Mouse (Mus musculus) E14TG2a.4 (cell line): ENCODE results near the gene Hoxd8.

Source experiments
- H3K27me3 ChIP-seq: 2 replicates; pipeline ENCODE4 v1.6.1; 2014; ENCODE audit warnings: low read length, control low read depth; ENCODE audit not compliant: insufficient read depth
- H3K36me3 ChIP-seq: 2 replicates; pipeline ENCODE4 v1.6.1; 2014; ENCODE audit warnings: low read length, control low read depth; ENCODE audit not compliant: insufficient read depth
- H3K4me1 ChIP-seq: replicated peaks from 2 replicates; pipeline ENCODE4 v1.6.1; 2014; ENCODE audit warnings: low read depth, low read length, control low read depth
- H3K4me3 ChIP-seq: replicated peaks from 2 replicates; pipeline ENCODE4 v1.5.1; 2014; ENCODE audit warnings: mild to moderate bottlenecking, low read length
- H3K9me3 ChIP-seq: 2 replicates; pipeline ENCODE4 v1.6.1; 2014; ENCODE audit warnings: low read length, control low read depth
- CTCF ChIP-seq: conservative IDR thresholded peaks from 2 replicates; pipeline ENCODE4 v1.5.1; 2014; ENCODE audit warnings: low read length
- NANOG ChIP-seq: IDR thresholded peaks from 2 replicates; pipeline ENCODE4 v1.6.1; 2014; ENCODE audit warnings: borderline replicate concordance, low read length, mixed read lengths
- POU5F1 ChIP-seq: IDR thresholded peaks from 2 replicates; pipeline ENCODE4 v1.6.1; 2014; ENCODE audit warnings: low read length, borderline replicate concordance

Gene Hoxd8

GRCm38 (mm10) chr2:74704999-74705466, 618 bp downstream of the Hoxd8 start:
- TF ChIP-seq CTCF (no peak), NANOG (no peak), POU5F1 (no peak)
- Histone ChIP-seq H3K4me1 (peaks cover 24% of the 10 kb centered on the region), H3K9me3 (no peaks in the 10 kb centered on the region), H3K27me3 (peaks cover 89% of the 10 kb centered on the region), H3K36me3 (no peaks in the 10 kb centered on the region), H3K4me3 (peak overlapping the region; percentile 70)

DNA sequence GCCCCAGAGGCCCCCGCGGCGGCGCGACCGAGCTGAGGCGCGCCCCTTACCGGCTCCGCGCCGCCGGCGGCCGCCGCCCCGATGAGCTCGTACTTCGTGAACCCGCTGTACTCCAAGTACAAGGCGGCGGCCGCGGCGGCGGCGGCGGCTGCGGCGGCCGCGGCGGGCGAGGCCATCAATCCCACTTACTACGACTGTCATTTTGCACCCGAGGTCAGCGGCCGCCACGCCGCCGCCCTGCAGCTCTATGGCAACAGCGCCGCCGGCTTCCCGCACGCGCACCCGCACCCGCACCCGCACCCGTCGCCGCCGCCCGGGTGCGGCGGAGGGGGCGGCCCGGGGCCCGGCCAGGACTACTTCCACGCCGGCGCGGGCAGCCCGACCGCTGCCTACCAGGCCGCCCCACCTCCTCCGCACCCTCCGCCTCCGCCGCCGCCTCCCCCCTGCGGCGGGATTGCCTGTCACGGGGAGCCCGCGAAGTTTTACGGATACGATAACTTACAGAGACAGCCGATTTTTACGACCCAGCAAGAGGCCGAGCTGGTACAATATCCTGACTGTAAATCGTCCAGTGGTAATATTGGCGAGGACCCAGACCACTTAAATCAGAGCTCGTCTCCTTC, 1.2 kb downstream of the Hoxd8 start:
- Histone ChIP-seq H3K9me3 (no peaks in the 10 kb centered on the region), H3K36me3 (no peaks in the 10 kb centered on the region), H3K4me3 (peak overlapping the region; percentile 70), H3K27me3 (peaks cover 89% of the 10 kb centered on the region), H3K4me1 (peaks cover 19% of the 10 kb centered on the region)
- TF ChIP-seq POU5F1 (no peak), NANOG (no peak), CTCF (no peak)

DNA sequence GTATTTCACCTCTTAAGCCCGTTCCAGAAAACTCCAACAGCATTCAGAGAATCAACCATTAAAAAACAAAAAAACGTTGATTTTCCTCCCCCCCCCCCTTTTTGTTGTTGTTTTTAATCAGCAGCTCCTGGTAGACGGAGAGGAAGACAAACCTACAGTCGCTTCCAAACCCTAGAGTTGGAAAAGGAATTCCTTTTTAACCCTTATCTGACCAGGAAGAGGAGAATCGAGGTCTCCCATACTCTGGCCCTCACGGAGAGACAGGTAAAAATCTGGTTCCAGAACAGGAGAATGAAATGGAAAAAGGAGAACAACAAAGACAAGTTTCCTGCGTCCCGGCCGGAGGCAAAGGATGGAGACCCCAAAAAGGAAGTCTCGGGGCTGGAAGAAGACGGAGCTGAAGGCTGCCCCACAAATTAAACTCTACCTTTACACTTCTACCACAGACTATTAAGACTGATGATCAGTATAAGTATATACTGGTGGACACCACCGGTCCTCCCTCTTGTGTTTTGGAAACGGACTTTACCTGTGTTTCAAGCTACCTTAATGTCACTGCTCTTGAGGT, 2.1 kb downstream of the Hoxd8 start:
- H3K4me1 ChIP-seq, result peaks cover 14% of the 10 kb centered on the region
- no peak for TF ChIP-seq NANOG
- no peak for TF ChIP-seq POU5F1
- no peak for TF ChIP-seq CTCF

GRCm38 (mm10) chr2:74707599-74707998, 3.2 kb downstream of the Hoxd8 start:
- Histone ChIP-seq H3K27me3 (peaks cover 92% of the 10 kb centered on the region), H3K4me3 (no peak overlapping the region), H3K36me3 (no peaks in the 10 kb centered on the region), H3K9me3 (no peaks in the 10 kb centered on the region), H3K4me1 (peaks cover 18% of the 10 kb centered on the region)
- TF ChIP-seq NANOG (no peak), CTCF (no peak), POU5F1 (no peak)

More for the DNA sequence above, 2.1 kb downstream of the Hoxd8 start:
- Histone ChIP-seq H3K27me3 (peaks cover 89% of the 10 kb centered on the region), H3K4me3 (no peak overlapping the region), H3K36me3 (no peaks in the 10 kb centered on the region), H3K9me3 (no peaks in the 10 kb centered on the region)

DNA sequence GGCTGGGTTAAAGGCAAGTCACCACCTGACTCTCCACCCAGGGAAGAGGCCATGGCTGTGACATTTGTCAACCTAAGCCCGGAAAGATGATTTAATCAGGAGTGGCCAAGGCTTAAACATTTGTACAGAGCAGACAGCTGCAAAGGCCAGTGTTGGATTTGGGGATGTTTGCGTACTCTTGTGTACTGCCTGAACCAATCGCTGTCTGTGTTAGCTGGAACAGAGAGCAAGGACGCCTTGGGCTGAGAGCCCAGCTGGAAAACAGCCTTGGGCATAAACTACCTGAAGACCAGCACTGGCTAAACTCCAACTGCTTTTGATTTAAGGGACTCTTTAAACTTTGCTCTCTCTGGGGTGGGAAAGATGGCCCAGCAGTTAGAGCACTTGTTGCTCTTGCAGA, 4.3 kb downstream of the Hoxd8 start:
- no peaks in the 10 kb centered on the region for H3K9me3 ChIP-seq
- no peak for TF ChIP-seq NANOG
- TF ChIP-seq POU5F1, result no peak
- no peak for TF ChIP-seq CTCF
- H3K4me3 ChIP-seq, result no peak overlapping the region
- H3K36me3 ChIP-seq, result no peaks in the 10 kb centered on the region
- H3K4me1 ChIP-seq, result peaks cover 24% of the 10 kb centered on the region
- H3K27me3 ChIP-seq, result peaks cover 92% of the 10 kb centered on the region

DNA sequence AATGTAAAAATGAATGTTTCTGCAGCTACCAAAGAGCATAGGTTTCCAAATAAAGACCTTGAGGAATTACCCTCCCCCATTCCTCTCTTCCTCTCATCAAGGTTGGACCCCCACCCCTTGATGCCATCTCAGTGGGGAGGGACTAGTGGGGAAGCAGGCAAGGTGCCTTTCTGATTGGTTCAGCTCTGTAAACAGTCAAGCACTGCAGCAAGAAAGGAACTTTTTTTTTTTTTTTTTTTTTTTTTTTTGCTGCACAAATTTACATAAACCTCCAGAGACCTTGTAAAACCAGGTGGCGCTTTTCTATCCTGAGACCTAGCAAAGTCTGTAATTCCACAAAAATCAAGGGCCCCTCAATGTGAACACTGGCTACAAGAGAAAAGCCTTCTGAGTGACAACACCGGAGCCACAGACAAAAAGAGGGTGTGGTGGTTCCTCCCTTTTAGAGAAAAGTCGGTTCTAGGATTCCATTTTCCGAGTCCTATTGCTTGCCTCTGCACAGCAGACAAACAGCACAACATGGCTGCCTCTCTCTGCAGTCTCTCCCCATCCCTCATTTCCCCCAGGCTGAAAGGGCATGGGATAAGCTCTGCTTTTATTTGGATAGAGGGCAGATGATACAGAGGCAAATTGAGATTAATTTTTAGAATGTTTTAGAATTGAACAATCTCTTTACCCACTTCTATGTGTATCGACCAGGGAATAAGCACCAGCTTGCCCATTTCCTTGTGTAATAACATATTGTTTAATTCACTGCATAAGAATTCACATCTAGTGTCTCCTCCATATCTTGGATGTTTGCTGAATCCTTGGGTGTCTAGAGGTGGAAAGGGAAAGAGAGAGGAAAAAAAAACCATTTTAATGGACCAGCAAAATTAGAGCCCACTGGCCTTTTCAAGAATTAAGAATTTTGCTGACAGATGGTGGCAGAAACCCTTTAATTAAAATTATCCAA, 5.3 kb downstream of the Hoxd8 start:
- Histone ChIP-seq H3K36me3 (no peaks in the 10 kb centered on the region), H3K27me3 (peaks cover 92% of the 10 kb centered on the region), H3K4me3 (no peak overlapping the region), H3K9me3 (no peaks in the 10 kb centered on the region), H3K4me1 (peaks cover 25% of the 10 kb centered on the region)
- TF ChIP-seq CTCF, result no peak
- no peak for TF ChIP-seq POU5F1
- no peak for TF ChIP-seq NANOG

GRCm38 (mm10) chr2:74710929-74711543, 6.6 kb downstream of the Hoxd8 start:
- no peaks in the 10 kb centered on the region for H3K36me3 ChIP-seq
- H3K27me3 ChIP-seq, result peaks cover 96% of the 10 kb centered on the region
- TF ChIP-seq CTCF, result no peak
- no peaks in the 10 kb centered on the region for H3K9me3 ChIP-seq
- H3K4me1 ChIP-seq, result peaks cover 36% of the 10 kb centered on the region
- H3K4me3 ChIP-seq, result no peak overlapping the region
